Mouse (Mus musculus) cerebellum, adult 11 months (tissue): ENCODE results near the gene Tuba3a.

Experiments
- DNase-seq: peaks from one replicate; pipeline ENCODE4 v3.0.0; 2022

Gene Tuba3a

DNA sequence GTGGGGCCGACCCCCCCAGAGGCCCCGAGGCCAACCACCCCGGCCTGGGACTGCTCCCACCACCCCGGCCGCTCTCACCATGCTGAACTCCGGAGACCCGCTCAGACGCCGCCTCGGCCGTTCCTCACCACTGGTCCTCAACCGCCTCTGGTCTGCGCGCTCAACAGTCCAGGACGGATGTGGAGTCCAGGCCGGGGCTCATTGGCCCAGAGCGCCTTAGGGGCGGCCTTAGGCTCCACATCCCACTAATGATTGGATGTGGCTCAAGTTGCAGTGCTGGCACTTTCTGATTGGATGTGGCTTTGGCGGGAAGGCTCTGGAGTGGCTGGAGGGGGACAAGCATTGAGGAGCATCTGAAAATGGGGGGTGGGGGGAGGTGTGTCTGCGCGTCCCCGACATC lies at the start of gene Tuba3a:
Gene Tuba3a (minus strand): TSS at position 153 of the 400 bp plus-strand sequence.
- DNase-seq: no peak

- no peak for DNase-seq
Observed at GRCm38 (mm10) chr6:125334356-125334755, 48.5 kb upstream of the Tuba3a start.

GRCm38 (mm10) chr6:125333112-125333899 lies 47.5 kb upstream of the Tuba3a start:
- no peak for DNase-seq

DNA sequence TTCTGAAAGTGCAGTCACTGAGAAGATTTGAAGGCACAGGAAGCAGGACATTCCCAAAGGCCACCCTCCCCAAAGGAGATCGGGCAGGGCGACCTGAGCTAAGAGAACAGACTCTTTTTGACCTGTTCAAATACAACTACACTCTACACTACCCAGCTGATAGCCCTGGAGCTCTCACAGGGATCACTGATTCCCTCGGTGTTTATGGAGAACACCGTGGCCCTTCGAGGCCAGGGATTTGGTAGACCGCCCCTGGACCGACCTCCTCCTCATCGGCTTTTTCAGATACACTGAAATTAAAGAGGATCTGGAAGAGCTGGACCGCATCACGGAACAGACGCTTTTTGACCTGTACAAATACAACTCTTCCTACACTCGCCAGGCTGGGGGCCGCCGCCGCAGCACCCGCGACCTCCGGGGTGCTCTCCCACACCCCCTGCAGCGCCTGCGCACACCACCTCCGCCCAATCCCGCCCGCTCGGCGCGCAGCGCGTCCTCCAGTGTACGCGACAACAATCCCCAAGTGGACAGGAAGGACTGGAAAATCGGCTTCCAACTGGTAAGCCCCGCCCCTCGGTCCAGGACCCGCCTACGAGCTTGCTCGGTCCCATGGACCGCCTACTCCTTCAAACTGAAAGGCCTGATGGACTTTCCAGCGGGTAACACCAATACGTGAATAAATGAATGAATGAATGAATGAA lies 44.9 kb upstream of the Tuba3a start:
- DNase-seq: peak; percentile 25

DNA sequence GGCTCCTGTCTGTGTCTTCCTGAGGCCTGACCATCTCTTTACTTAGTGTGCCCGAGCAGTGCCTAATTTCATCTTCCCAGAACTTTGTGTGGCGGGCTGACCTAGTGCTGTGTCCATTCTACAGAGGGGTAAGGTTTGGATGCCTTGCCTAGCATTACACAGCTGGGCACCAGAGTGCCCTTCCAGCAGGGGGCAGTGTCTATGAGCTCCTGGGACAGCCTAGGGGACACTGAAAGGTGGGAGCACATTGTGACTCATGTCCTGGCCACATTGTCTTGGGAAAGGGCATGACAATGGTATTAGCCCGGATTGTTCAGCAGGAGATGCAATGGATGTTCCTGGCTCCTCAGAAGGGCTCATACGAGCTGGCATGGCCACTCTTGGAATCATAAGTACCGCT lies 42.4 kb upstream of the Tuba3a start:
- no peak for DNase-seq

DNA sequence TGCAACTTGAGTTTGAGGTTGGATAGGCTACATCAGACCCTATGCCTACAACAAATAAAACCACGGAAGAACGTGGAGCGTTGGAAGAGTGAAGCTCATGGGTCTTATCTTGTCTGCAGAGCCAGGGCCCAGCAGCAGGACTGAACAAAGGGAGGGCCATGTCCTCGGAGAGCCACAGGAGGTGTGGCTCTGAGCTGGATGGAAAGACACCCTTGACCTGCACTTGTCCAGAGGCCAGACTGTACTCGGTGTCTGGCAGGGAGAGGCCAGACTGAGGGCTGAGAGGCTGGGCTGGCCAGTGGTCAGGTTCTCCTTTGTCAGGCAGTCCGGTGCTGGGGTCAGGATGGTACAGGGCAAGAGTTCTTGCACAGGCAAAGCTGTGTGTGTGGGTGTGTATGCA lies 39.5 kb upstream of the Tuba3a start:
- no peak for DNase-seq

DNA sequence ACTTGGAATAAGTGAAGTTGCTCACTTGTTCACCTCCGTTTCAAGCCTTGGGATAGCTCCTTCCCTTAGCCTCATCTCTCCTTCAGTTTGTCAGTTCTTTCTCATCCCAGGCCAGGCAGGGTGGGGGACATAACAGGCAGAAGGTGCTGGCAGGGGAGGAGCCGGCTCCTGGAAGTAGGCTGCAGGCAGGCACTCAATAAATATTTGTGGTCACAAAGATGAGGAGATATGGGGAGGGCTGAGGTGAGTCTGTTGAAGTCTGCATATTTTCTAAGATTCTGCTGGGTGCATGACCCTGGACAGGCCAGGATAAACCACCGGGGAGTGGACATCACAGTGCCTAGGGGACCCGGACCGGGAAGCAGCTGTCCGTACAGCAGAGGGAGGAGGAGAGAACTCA lies 37.7 kb upstream of the Tuba3a start:
- DNase-seq: no peak

GRCm38 (mm10) chr6:125322794-125323193 lies 37.0 kb upstream of the Tuba3a start:
- no peak for DNase-seq

DNA sequence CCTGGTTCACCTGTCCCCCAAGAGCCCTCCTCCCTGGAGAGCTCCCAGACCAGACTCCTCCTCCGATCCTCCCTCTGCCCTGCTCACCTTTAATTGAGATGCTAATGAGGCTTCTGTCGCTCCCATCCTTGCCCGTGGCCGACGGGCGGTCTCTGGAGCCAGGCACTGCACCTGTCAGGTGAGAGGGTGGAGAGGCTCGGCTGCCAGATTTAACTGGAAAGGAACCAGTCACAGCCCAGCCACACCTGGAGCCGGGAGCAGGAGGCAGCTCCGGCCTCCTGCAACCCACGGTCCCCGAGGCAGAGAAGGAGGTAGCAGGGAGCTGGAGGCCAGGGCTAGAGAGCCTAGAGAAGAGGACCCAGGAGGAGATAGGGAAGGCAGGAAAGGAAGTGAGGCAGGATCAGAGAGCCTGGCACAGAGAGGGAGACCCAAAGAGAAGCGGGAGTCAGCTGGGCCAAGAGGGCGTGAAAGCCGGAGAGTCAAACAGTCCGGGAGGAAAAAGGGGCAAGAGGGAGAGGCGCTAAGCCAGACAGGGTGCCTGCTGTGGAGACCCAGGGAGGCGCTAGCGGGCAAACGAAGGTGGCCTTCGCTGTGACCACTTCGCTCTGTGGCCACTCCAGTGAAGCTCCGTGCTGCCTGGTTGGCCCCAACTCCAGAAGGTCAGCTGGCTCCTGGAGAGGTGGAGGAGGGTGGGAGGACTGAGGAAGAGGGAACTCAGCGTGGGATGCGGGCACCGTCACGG lies 35.4 kb upstream of the Tuba3a start:
- DNase-seq: no peak

GRCm38 (mm10) chr6:125320323-125320722 lies 34.5 kb upstream of the Tuba3a start, which contains the start of gene Scnn1a:
TSS of gene Scnn1a (plus strand) at chr6:125320659.
- DNase-seq: no peak

DNA sequence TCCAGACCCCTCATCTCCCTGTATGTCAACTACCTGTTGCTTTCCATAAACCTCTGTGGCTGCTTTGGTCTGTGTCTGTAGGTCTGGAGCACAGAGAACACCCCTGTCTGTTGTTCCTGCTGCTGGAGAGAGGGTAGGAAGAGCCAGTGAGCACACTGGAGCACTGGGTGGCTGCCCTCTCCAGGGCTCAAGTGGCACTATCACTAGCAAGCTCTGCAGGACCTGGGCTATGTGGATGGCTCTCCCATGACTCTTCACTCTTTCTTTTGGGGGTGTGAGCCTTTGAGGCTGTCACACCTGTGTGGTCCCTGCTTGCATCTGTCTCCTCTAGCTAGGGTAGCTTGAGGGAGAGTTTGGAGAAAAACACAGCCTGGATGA lies 34.1 kb upstream of the Tuba3a start:
- DNase-seq: no peak

DNA sequence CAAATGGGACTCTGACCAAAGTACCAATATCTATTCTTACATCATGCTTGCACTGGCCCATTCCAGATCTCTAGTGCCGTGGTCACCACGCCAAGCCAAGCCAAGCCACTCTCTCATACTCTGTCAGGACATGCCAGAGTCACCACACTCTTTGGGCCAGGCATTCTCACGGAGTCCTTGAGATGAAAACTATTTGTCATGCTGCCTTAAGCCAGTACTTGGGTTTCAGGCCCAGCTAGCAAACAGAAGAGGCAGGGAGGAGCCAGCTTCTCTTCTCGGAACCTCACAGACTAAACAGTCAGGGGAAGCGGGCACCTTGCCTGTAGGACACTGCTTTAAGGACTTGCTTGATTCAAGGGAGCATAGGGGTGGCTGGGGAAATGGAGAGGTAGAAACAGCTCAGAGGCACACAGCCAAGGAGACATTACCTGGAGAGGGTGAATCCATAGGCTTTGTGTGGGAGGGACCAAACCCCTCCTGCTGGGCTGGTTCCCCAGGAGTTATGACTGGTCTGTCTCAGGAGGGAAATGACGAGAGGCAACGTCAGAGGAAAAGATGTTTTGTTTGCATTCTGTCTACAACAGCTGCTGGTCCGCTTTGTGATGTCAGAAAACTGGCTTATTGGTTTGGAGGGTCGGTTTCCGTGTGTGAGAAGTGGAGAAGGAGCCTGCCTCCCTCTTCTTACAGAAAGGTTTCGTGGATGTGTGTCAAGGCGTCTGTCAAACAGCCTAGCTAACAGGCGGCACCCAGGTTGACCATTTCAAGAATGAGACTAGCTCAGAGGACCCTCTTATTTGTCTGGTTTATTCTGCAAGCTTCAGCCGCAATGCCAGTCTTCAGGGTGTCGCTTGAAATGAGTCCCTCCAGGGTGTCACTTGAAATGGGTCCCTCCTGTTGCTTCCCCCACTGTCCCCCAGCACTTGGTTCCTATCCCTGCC lies 33.4 kb upstream of the Tuba3a start:
- no peak for DNase-seq

GRCm38 (mm10) chr6:125317077-125317476 lies 31.2 kb upstream of the Tuba3a start:
- DNase-seq: no peak

DNA sequence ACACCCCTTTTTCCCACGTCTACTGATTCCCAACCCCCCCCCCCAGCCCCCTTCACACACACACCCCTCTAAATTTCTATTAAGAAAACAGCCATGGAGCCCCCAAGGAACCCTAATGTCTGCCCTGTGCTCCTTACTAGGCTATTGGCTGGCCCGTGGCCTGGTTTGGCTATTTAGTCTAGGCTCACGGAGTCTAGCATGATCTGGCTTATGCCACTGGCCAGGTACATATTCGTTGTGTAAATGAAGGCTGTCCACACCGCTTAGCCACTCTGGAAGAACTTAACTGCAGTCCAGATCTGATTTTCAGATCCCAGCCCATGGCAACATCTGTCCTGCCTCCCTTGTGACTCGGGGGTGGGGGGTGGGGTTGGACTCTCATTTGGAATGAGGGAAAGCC lies 28.9 kb upstream of the Tuba3a start:
- no peak for DNase-seq

- no peak for DNase-seq
Observed at GRCm38 (mm10) chr6:125314231-125314563, 28.4 kb upstream of the Tuba3a start.

GRCm38 (mm10) chr6:125313546-125314230 lies 27.8 kb upstream of the Tuba3a start, which contains the start of gene Ltbr:
TSS of gene Ltbr (minus strand) at chr6:125313885.
- DNase-seq: peak; percentile 28

DNA sequence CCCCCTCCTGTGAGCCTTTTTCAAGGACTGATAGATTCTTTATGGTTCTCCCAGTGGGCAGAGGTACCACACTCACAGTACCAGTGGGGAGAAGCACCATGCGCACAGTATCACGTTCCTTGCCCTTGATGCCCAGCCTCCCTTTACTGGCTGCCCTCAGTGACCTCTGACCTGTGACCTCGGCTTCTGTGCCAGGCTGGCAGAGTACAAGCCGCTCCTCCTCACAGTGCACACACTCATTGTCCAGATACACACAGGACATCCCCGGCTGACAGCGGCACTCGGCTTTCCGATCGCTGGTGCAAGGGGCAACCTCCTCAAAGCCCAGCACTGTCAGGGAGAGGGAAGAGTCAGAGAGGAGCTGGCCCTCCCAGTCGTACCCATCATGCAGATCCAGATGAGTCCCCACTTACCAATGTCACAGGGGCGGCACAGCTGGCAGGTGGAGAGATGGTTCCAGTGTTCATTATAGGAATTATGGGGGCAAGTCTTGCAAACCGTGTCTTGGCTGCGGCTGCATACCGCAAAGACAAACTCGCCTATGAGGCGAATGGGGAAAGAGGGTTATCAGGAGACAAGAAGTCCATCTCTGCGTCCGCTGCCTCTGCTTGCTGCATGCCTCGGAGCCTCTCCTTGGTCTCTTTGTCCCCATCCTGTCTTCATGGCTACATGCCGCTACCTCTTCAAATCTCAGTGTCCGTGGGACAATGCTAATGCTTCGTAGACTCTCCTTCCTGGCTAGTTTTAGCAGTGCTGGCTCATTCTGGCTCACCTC lies 26.9 kb upstream of the Tuba3a start:
- no peak for DNase-seq

- no peak for DNase-seq
Observed at GRCm38 (mm10) chr6:125312171-125312570, 26.3 kb upstream of the Tuba3a start.

DNA sequence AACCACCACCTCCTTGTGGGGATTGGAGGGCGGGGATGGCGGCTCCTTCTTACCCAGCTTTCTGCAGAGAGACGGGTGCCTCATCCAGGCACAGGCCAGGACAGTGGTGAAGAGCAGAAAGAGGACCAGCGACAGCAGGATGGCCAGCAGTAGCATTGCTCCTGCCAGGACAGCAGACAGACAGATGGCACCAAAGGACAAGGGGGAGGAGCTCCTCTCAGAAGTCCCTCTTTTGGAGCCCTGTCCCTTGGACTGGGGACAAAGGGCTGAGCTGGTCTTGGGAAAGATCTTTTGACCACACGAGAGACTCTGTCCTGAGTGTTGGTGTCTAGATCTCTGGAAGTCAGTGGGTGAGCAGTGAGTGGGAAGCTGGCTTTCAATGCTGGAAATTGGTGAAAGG lies 23.6 kb upstream of the Tuba3a start:
- DNase-seq: no peak

DNA sequence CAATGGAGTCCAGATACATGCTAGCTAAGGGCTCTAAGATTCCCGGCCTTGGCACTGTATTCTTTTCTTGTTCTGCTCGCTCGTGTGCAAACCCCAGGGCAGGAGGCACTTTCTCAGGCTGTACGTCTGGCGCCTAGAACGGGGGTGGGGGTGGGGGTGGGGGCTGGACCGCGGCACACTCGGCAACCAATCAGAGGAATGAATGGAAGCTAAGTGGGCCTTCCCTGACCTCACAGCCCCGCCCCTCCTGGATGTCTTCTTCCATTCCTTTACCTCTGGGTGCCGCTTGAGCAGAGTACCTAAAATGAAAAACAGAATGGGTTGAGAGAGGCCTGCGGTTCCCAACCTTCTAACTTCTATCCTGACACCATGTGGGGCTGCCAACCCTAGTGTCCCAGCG lies 23.1 kb upstream of the Tuba3a start:
- DNase-seq: no peak

DNA sequence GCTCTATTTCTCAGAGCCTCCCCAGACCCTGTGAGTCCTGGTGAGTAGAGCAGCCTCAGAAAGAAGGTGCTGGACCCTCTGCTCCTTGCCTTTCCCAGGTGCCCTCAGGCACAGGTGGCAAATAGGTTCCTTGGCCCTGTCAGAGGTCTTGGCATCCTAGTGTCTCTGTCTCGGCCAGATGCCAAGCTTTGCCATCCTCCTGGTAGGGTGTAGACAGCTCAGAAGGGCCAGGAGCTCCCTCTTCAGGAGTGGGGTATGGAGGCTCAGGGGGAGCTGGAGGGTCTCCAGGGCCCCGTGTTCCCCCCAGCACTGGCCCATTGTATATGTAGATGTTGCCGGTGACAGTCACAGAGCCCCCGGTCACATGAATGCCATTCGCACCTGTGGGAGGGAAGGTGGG lies 21.2 kb upstream of the Tuba3a start:
- no peak for DNase-seq
